Mouse (Mus musculus) CD4-positive, CD25-positive, alpha-beta regulatory T cell, adult 2 months (primary cell): Measurements from ENCODE around the gene Atf7.

Experiments used
- DNase-seq: peaks from one replicate; pipeline ENCODE4 v3.0.0-alpha.2; 2012; ENCODE audit warnings: low read depth, low spot score

The Atf7 gene

GRCm38 (mm10) chr15:102516293-102516692 is 109.0 kb downstream of the Atf7 start:
- no peak for DNase-seq

- no peak for DNase-seq
These were observed 109.5 kb downstream of the Atf7 start for GRCm38 (mm10) chr15:102515791-102516190.

- no peak for DNase-seq
These were observed 110.0 kb downstream of the Atf7 start for GRCm38 (mm10) chr15:102515261-102515660.

GRCm38 (mm10) chr15:102513004-102513403 is 112.3 kb downstream of the Atf7 start:
- DNase-seq = no peak

- no peak for DNase-seq
These were observed 112.8 kb downstream of the Atf7 start for GRCm38 (mm10) chr15:102512471-102512870.

- no peak for DNase-seq
These were observed 113.3 kb downstream of the Atf7 start for GRCm38 (mm10) chr15:102512010-102512409.

- DNase-seq = no peak
These were observed 113.9 kb downstream of the Atf7 start for GRCm38 (mm10) chr15:102511285-102511833.

- peak; percentile 77 for DNase-seq
These were observed 114.5 kb downstream of the Atf7 start for GRCm38 (mm10) chr15:102510590-102511284.

GRCm38 (mm10) chr15:102510110-102510509 is 115.2 kb downstream of the Atf7 start:
- DNase-seq = no peak

- no peak for DNase-seq
These were observed 116.9 kb downstream of the Atf7 start for GRCm38 (mm10) chr15:102508336-102508735.

GRCm38 (mm10) chr15:102507561-102507960 is 117.7 kb downstream of the Atf7 start:
- DNase-seq = no peak

- DNase-seq = no peak
These were observed 118.4 kb downstream of the Atf7 start for GRCm38 (mm10) chr15:102506864-102507263.

- DNase-seq = no peak
These were observed 118.8 kb downstream of the Atf7 start for GRCm38 (mm10) chr15:102506464-102506830.

- no peak for DNase-seq
These were observed 119.3 kb downstream of the Atf7 start for GRCm38 (mm10) chr15:102505770-102506463.

- no peak for DNase-seq
These were observed 120.0 kb downstream of the Atf7 start for GRCm38 (mm10) chr15:102505073-102505769.

- DNase-seq = no peak
These were observed 121.1 kb downstream of the Atf7 start for GRCm38 (mm10) chr15:102503924-102504782.

GRCm38 (mm10) chr15:102503447-102503846 is 121.8 kb downstream of the Atf7 start, which contains the start of gene Gm10337:
TSS of gene Gm10337 (plus strand) at chr15:102503722.
- DNase-seq = no peak

GRCm38 (mm10) chr15:102502254-102502840 is 122.9 kb downstream of the Atf7 start:
- no peak for DNase-seq

GRCm38 (mm10) chr15:102501084-102501814 is 124.0 kb downstream of the Atf7 start:
- DNase-seq = no peak

GRCm38 (mm10) chr15:102500479-102500878 is 124.8 kb downstream of the Atf7 start:
- DNase-seq = no peak
